Mouse (Mus musculus) layer of hippocampus, postnatal 36 days (tissue): Measurements from ENCODE around the gene Met. TPM values are rescaled to one million over a fixed set of nuclear protein-coding genes. Genes with fewer than 3 reads are reported as not detected.

Experiments
- DNase-seq, 2 experiments: peaks; one replicate each; pipeline ENCODE4 v3.0.0; 2022
- total RNA-seq, 2 experiments: library from RNA; stranded (reverse); gene quantifications; 2 replicates each; pipeline ENCODE4 v1.2.3; 2021

Gene Met
- total RNA-seq, 2 experiments from 2014 or later = 3.3 to 3.6 TPM

GRCm38 (mm10) chr6:17554263-17554662 lies 90.7 kb downstream of the Met start:
- DNase-seq = no peak

- DNase-seq = no peak
Observed at GRCm38 (mm10) chr6:17554757-17555156, 91.2 kb downstream of the Met start.

- DNase-seq = no peak
Observed at GRCm38 (mm10) chr6:17555719-17556118, 92.1 kb downstream of the Met start.

- DNase-seq = no peak
Observed at GRCm38 (mm10) chr6:17559657-17560056, 96.1 kb downstream of the Met start.

- DNase-seq = no peak
Observed at GRCm38 (mm10) chr6:17561347-17561746, 97.7 kb downstream of the Met start.

GRCm38 (mm10) chr6:17561886-17562285 lies 98.3 kb downstream of the Met start:
- DNase-seq = no peak

- DNase-seq = no peak
Observed at GRCm38 (mm10) chr6:17562472-17563088, 99.0 kb downstream of the Met start.

- no peak for DNase-seq
Observed at GRCm38 (mm10) chr6:17568702-17569352, 105.2 kb downstream of the Met start.

GRCm38 (mm10) chr6:17573227-17573626 lies 109.6 kb downstream of the Met start:
- DNase-seq = no peak

GRCm38 (mm10) chr6:17573732-17574131 lies 110.1 kb downstream of the Met start:
- no peak for DNase-seq

- no peak for DNase-seq
Observed at GRCm38 (mm10) chr6:17578092-17578760, 114.6 kb downstream of the Met start.

- no peak for DNase-seq
Observed at GRCm38 (mm10) chr6:17580349-17580748, 116.7 kb downstream of the Met start.

GRCm38 (mm10) chr6:17583982-17584381 lies 120.4 kb downstream of the Met start:
- peak; percentile 36 to 42 for DNase-seq

GRCm38 (mm10) chr6:17589049-17589952 lies 125.7 kb downstream of the Met start:
- peak; percentile 73 to 76 for DNase-seq

GRCm38 (mm10) chr6:17589953-17590627 lies 126.5 kb downstream of the Met start:
- DNase-seq = no peak

GRCm38 (mm10) chr6:17593971-17594370 lies 130.4 kb downstream of the Met start:
- DNase-seq = no peak

- DNase-seq = no peak
Observed at GRCm38 (mm10) chr6:17595712-17596462, 132.3 kb downstream of the Met start.

- no peak for DNase-seq
Observed at GRCm38 (mm10) chr6:17599373-17599772, 135.8 kb downstream of the Met start.

- no peak for DNase-seq
Observed at GRCm38 (mm10) chr6:17601526-17601925, 137.9 kb downstream of the Met start.

GRCm38 (mm10) chr6:17606915-17607314 lies 143.3 kb downstream of the Met start:
- no peak for DNase-seq

GRCm38 (mm10) chr6:17611352-17612010 lies 147.9 kb downstream of the Met start:
- no peak for DNase-seq
